Mouse (Mus musculus) thymus, postnatal 25 days (tissue): ENCODE measurements around the gene Naa40.
A peak's percentile ranks its signal among the peaks of the same experiment; 100 is the strongest.

Experiments
- DNase-seq: peaks from one replicate; pipeline ENCODE4 v3.0.0; 2022

Gene Naa40

DNA sequence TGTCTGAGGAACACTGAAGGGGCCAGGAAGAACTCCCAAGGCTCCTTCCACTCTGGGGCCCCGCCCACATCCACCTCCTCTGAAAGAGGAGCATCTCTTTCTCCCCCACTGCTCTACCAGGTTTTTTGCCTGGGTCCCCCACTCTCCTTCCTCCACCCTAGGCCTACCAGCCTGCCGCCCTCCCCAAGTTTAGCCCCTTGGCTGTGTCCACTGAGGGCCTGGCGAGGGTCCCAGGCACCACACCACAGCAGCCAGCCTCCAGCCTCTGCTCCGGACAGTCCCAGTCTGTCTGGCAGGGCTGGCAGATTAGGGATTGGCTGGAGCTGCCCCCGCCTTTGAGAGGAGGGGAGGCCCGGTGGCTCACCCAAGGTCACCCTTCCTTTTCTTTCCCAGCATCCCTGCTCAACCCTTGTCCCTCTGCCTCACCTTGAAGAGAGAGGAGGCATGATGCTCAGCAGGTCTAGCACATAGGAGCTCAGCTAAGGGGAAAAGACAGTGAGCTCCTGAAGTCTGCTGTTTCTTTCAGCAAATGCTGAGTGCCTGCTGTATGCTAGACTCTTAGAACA, 23.9 kb upstream of the Naa40 start:
- DNase-seq = no peak

DNA sequence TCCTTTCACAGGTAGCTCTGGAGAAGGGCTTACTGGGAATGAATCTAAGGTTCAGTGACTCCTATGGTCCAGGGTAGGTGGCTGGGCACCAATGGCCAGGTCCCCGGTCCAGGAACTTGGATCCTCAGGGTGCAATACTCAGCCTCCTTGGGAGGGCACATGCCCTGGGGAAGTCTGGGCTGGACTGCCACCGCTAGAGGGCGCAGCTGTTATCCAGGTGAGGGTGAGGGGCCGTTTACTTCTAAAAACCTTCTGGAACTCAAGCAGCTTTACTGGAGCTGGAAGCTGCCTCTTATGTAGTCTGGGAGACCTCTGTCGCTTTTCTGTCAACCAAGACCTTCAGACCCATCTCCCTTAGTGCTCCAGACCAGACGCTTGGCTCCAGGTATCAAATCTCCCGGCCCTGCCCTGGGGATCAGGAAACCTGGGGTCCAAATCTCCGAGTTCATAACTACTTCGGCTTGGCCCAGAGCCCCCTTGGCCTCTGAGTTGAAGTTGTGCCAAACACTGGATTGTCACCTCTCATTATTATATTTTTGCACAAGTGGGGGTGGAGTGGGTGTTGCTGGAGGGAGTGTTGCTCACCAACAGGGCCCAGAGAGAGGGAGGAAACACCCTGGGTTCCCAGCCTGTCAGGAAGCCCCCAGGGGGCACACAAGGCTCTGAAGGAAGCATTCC, 23.2 kb upstream of the Naa40 start:
- DNase-seq = peak; percentile 86

DNA sequence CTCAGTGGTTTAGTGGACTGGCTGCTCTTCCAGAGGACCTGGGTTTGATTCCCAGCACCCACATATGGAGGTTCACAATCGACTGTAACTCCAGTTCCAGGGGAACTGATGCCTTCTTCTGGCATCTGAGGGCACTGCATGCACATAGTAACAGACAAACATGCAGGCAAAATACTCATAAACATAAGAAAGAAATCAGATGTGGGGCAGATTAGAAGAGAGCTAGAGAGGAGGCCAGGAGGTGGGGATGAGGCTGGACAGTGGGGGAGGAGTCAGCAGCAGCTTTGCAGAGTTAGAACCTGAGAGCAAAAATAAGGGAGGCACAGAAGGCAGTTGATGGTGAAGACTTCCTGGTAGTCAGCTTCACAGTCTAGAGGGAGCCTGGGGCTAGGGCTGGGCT, 21.6 kb upstream of the Naa40 start:
- no peak for DNase-seq

DNA sequence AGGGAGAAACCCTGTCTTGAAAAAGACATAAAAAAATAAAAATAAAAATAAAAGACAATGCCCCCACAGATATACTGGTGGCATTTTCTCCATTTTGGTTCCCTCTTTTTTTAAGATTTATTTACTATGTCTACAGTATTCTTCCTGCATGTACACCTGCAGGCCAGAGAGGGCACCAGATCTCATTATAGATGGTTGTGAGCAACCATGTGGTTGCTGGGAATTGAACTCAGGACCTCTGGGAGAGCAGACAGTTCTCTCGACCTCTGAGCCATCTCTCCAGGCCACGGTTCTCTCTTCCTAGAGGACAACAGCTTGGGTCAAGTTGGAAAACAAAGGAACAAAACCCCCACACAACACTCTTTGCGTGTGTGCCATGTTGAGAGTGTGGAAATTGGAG, 21.0 kb upstream of the Naa40 start:
- DNase-seq = no peak

DNA sequence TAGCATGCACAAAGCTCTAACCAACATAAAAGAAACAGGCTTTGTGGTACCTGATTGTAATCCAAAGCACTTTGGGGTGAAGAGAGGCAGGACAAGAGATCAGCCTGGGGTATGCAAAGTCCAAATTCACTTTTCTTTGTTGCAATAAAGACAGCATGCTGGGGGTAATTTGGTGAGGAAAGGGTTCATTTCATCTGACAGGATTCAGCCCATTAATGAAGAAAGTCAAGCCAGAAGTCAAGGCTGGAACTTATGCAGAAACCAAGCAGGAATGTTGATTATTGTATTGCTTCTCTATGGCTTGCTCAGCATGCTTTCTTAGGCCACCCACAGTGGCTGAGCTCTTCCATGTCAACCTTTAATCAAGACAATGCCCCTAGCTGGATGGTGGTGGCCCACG, 20.5 kb upstream of the Naa40 start:
- DNase-seq = no peak

DNA sequence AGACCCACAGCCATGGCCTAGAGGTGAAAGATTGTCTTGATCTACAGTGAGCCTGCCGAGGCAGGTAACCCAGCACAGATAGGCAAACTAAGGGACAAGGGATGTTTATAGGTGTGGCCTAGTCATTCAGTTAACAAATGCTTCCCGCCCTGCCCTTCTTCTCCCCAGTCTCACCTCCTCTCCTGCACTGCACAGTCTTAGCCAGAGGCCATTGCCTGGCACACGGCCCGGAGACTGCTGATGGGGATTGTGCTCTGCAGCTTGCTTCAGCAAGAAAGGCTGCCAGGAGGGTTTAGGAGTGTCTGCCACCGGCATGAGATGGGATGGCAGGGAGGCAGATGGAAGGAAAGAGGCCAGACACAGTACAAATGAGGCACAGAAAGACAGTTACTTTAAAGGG, 16.9 kb upstream of the Naa40 start:
- no peak for DNase-seq

DNA sequence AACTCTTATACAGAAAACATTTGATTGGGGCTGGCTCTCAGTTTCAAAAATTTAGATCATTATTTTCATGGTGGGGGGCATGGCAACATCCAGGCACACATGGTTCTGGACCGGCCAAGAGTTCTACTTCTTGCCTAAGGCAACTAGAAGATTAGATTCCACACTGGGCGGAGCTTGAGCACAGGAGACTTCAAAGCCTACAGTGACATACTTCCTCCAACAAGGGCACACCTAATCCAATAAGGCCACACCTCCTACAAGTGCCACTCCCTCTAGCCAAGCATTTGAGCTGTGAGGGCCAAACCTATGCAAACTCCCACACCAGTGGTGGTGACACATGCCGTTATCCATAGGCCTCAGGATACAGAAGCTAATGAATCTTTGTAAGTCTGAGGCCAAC, 5.0 kb upstream of the Naa40 start:
- no peak for DNase-seq

DNA sequence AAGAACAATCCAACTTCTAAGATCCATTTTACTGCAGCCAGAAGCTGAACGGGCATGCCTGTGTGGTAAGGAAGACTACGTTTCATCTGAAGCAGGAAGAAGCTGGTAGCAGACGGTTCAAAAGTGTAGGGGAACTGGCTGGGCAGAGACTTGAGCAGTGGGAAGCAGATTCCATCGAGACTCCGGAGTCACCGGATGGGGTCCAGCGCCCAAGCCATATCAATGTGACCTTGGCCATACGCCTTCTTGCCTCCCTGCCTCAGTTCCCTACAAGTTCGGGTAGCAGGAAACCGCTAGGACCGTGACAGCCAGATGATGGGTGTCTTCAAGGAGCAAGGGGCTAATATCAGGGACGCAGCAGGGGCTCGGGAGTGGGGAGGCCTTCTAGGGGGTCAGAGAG, 692 bp downstream of the Naa40 start:
- peak; percentile 40 for DNase-seq

DNA sequence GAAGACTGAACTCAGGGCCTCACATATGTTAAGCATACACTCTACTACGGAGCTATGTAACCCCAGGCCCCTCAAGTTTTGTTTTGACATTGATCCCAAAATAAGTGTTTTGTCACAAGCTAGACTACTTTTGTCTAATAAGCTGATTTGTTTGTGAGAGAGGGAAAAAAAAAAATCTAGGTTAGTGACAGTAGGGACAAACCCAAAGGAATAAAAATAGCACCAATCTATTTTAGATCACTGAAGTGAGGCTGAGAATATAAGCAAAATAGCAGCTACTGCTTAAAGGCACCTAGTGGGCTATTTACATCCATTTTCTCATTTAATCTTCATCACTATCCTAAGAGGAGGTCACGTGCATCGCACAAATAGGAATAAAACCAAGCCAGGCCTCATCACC, 1.4 kb downstream of the Naa40 start:
- no peak for DNase-seq

DNA sequence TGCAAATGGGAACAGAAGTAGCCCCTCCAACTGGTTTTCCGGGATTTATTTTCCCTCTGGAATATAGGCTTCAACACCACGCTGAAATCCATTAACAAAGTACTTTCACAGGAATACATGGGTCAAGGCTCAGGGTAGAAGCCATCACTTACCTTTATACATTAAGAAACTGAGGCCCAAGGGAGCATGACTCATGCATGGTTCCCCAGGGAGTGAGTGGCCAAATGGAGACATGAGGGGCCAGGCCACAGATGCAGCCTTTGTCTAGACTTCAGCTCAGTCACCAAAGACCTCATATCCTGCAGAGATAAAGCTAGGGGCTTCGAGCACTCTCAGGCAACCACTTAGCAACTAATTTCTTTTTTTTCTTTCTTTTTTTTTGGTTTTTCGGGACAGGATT, 4.2 kb downstream of the Naa40 start:
- DNase-seq = no peak

DNA sequence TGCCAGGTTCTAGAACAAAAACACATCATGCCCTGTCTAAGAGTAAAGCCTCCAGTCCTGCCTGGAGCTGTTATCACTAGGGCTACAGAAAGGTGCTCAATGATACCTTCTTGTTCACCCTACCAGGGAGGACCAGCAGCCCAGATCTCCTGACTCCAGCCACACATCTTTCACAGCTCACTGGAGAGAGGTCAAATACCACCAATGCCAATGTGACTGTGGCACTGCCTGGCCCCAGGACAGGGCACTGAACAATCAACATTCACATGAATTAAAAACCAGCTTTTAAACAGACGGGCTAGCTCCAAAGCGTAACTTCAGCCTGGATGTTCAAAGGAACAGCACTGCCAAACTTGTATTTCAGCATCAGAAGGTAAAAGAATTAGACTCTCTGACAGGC, 5.0 kb downstream of the Naa40 start:
- DNase-seq = no peak

DNA sequence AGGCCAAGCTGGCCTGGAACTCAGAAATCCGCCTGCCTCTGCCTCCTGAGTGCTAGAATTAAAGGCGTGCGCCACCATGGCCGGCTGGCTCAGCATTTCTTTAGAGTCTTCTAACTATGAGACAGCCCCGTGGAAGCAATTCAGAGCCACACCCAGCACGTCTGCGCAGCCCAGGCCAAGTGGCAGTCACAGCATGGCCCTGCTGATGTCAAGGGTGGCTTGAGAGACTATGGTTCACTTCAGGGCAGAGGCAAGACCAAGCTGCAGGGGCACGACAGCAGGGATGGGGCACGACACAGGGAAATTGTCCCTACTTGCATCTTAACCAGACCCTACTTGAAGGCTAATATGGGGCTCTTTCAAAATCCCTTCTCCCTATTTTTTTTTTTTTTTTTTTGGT, 5.5 kb downstream of the Naa40 start:
- DNase-seq = no peak

DNA sequence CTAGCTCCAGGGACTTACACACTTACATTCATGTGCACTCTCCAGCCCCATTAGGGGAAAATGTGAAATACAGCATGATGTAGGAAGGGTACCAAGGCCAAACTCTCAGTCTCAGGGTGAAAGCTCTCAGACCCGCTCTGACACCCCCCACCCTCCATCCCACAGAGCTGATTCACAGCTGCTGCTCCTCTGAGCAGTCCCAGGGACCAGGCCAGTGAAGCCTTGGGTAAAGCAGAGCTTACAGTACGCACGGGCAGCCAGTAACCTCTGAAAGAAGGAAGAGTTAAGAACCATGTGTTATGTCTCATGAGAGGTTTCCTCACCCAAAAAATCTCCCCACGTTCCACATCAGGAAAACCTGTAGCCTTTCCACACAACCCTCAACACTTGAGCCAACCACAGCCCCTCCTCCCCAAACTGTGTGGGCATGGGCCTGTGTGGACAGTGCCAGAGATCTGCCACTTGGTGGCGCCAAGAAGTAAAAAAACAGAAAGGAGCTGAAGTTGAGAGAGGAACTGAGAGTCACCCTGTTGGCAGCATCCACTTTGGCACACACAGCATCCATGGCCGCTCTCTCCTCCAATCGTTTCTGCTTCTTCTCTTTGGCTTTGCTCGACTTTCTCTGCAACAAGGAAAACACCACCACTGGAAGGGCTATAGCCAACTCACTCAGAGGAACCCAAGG, 6.3 kb downstream of the Naa40 start:
- peak; percentile 83 for DNase-seq

DNA sequence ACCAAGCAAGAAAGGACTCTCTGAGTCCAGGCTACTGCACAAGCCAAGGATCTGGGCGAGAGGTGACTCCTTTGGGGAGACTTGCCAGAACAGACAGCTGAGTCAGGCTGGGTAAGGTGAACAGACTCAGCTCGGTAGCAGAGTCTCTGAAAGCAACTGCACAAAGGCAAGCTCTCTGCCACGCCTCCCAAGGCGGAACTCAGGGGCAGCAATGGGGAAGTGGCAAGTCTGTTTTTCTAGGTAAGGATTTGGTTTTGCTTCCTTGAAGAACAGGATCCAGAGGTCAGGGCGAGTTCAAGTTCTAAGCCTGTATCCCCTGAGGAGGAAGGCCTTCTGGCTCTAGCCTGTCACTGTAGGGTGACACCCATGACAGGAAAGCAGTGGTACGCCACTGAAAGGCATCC, 14.5 kb downstream of the Naa40 start:
- no peak for DNase-seq

DNA sequence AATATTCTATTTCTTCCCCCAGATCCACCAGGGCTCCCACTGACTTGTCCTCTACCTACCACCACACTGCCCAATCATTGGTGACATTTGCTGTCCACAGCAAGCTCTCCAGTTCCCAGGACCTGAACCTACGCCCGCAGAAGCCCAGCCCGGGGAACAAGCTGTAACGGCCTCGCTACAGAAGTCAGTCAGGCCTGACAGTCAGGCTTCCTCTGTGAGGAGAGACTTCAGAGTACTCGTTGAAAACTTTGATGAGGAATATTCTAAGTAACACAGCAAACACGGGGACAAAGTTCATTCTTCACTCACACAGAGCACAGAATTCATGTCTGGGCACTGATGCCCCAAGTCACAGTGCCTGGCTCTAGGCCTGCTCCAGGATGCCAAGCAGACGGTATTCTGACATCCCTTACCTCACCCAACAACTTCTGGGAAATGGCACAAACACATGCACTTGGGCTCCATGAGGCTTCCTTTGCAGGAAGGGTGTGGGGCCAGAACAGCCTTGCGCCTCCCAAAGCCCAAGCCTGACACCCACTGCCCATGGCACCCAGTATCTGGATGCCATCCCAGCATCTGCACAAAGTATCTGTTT, 15.8 kb downstream of the Naa40 start:
- DNase-seq = no peak

DNA sequence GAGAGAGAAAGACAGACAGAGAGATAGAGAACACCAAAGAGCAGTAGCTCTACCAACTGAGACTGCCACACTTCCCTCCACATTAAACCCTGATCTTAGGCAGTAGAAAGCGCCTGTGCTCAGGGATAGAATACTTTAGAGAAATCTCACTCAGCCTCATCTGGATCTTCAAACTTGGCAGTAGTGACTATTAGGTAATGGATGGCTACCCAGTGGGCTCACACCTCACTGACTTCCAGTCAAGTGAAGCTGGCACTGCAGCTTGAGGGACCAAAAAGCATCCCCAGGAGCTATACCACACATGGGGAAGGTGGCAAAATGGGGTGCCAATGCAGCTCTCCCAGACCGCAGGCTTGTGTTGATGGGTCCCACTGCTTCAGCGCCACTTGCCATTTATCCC, 16.7 kb downstream of the Naa40 start:
- no peak for DNase-seq

DNA sequence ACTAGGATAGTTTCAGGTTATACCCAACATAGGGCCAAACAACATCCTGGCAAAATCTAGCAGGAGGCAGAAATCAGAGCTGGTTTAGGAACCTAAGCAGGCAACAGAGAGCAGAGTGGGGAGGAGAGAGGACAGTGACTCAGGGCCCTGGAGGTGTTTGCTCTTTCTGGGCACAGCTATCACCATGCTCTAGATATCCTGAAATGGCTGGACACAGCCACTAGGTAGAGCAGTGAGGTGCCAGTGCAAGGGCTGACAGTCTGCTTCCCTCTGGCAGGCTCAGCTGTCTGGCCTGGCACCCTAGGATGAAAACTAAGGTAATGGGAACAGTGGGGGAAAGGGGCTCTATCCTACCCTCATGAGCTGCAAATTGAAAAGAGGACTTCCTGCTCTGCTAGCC, 17.5 kb downstream of the Naa40 start:
- DNase-seq = no peak

DNA sequence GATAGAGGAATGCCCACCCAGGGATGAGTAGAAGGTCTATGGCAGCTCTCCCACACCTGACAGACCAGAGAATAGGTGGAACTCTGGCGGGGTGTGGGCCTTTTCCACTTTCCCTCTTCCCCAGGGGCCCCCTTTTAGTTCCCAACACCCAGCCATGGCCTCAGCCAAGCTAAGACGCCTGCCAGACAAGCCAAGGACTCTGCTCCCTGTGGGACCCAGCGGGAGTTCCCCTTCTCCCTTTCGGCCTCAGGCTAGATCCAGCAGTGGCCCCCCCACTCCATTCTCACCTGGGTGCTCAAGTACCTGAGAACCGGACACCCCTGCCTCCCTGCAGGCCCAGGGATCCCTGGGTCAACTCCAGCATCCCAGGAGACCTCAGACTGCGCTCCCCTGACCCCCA, 18.8 kb downstream of the Naa40 start:
- no peak for DNase-seq

DNA sequence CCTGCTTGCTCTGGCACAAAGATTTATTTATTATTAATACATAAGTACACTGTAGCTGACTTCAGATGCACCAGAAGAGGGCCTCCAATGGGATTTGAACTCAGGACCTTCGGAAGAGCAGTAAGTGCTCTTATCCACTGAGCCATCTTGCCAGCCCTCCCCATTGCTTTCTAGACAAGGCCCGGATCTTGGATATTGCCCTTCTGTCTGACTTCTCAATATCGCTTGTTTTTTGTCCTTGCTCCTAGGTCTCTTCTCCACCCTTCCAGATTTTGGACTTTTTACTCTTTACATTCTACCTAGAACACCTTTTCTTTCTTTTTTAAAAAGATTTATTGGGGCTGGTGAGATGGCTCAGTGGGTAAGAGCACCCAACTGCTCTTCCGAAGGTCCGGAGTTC, 22.2 kb downstream of the Naa40 start:
- no peak for DNase-seq

DNA sequence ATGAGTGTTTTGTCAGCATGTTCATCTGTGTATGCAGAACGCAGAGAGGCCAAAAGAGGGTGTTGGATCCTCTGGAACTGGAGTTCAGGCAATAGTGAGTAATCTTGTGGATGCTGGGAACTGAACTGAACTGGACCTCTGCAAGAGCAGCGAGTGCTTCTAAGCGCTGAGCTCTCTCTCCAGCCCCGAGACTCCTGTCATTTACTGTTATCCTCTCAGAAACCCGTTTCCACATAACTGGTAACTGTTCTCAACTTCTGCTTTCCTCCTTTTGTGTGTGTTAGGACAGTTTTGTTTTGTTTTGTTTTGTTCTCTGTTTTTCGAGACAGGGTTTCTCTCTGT, 23.1 kb downstream of the Naa40 start:
- no peak for DNase-seq

DNA sequence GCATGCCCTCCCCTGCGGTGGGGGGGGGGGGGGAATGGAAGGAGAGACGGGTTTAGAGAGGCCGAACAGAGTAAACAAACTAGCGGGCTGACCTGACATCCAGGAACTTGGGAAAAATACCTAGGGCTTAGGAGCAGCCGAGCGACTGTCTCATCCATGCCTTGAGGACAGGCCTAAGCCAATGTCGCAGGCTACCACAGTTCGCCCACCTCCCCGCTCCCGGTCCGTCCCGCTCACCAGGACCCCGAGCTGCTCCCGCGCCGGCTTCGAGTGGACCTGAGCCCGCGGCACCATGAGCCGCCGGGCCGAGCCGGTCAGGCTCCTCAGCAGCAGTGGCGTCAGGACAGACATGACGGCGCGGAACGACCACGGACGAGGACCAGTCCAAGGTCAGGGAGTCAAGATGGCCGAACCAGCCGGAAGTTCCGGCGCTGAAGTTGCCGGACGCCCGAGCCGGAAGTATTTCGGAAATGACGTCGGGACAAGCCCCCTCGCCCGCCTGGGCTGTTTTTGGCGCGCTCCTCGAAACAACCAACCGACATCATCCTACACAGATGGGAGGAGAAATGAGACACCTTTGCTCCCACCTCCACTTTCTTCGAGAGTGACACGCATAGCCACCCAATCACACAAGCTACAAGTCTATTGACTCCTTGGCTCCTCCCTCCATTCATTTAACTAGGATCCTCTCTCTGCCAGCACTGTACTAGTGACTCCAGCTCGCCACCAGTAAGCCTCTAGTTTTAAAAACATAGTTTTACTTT, 23.6 kb downstream of the Naa40 start, which contains the start of gene Cox8a:
Gene Cox8a, minus strand, starts transcription at position 455 of the 764 bp plus-strand sequence.
- DNase-seq = peak; percentile 91

DNA sequence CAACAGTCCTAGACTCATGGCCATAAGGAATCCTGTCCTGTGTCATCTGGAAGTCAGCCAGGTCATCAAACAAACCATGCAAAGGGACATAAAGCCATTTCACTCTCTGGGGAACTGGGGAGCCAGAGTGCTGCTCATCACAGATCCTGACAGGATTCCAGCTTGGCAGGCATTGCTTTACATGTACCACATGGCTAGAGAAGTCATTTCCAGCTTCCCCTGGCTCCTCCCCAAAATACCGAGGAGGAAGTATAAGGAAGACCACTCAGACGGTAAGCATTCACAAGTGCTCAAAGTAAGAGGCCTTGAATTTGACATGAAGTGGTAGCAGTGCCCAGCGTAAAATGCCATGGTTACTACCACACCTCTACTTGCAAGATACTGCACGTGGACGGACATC, 26.5 kb downstream of the Naa40 start:
- DNase-seq = no peak

DNA sequence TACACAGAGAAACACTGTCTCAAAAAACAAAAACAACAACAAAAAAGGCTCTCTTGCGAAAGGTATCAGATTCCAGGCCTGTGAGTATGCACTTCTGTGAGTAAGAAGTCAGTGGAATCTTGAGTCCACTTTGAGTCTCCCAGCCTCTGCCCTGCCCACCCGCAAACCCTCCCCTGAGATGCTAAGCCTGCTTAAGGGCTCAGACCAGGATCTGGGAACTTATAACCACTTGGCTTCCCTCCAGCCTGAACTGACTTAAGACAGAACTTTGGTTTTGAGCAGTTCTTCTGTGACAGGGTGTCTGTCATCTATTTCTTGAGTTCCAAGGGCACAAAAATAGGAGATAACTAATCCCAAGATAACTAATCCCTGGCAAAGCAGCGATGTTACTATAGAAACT, 28.0 kb downstream of the Naa40 start:
- DNase-seq = no peak

DNA sequence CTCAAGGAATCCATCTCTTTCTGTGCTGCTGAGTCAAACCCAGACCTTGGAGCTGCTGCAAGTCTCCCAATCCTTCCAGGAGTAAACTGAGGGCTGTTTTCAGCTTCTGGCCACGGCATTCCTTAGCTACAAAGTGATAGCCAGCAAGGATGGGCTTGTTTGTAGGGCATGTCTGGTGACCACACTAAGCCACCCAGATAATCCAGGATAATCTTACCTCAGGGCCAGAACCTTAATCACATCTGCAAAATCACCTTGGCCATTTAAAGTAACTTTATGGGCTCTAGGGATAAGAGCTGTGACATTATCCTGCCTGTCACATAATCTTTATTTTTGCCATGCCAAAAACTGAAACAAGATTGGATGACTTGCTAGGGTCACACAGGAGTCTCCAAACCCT, 28.8 kb downstream of the Naa40 start:
- DNase-seq = no peak
